Mouse (Mus musculus) megakaryocyte, embryonic 14.5 days (primary cell): ENCODE measurements around the gene Fam83f.

Experiments
- FLI1 ChIP-seq: IDR thresholded peaks from 2 replicates; pipeline ENCODE4 v1.6.1; 2012; ENCODE audit warnings: low read length, inconsistent platforms, mixed read lengths
- GATA1 ChIP-seq: IDR thresholded peaks from 3 replicates; pipeline ENCODE4 v1.6.1; 2012; ENCODE audit warnings: mixed read lengths, low read length, inconsistent platforms, borderline replicate concordance

- TF ChIP-seq GATA1: no peak
- TF ChIP-seq FLI1: no peak
Observed at GRCm38 (mm10) chr15:80673337-80674095, 1.9 kb downstream of the Fam83f start.
